Mouse (Mus musculus) midbrain, postnatal 0 days (tissue): ENCODE measurements around the gene Rtn4rl2. TPM values are rescaled to one million over a fixed set of nuclear protein-coding genes. Genes with fewer than 3 reads are reported as not detected.
A peak's percentile ranks its signal among the peaks of the same experiment; 100 is the strongest.

ENCODE experiments used
- ATAC-seq: fragments of 200-750 bp; cut with Nextera tagmentation; 2 replicates; pipeline ENCODE4 v1.8.0; 2017; ENCODE audit warnings: moderate number of reproducible peaks, mild to moderate bottlenecking, moderate TSS enrichment, moderate library complexity; ENCODE audit not compliant: low FRiP score
- DNase-seq: peaks from one replicate; pipeline ENCODE4 v3.0.0-alpha.2; 2015; ENCODE audit warnings: low spot score
- H3K27ac ChIP-seq: fragments of 300-500 bp; sonication (generic); 2 replicates; pipeline ENCODE4 v1.5.1; 2014; ENCODE audit warnings: low read depth, mild to moderate bottlenecking, low read length, mixed read lengths
- H3K27me3 ChIP-seq: fragments of 300-500 bp; sonication (generic); 2 replicates; pipeline ENCODE4 v1.6.1; 2014; ENCODE audit warnings: low read length, control low read depth, mixed read lengths; ENCODE audit not compliant: insufficient read depth
- H3K36me3 ChIP-seq: fragments of 300-500 bp; sonication (generic); 2 replicates; pipeline ENCODE4 v1.6.1; 2014; ENCODE audit warnings: low read length, control low read depth, mixed read lengths; ENCODE audit not compliant: insufficient read depth
- H3K4me1 ChIP-seq: fragments of 300-500 bp; sonication (generic); 2 replicates; pipeline ENCODE4 v1.6.1; 2014; ENCODE audit warnings: mild to moderate bottlenecking, control low read depth, antibody characterized with exemption, low read length, mixed read lengths; ENCODE audit not compliant: insufficient read depth
- H3K4me2 ChIP-seq: fragments of 300-500 bp; sonication (generic); 2 replicates; pipeline ENCODE4 v1.6.1; 2014; ENCODE audit warnings: low read depth, mild to moderate bottlenecking, low read length, mixed read lengths; ENCODE audit not compliant: poor library complexity, severe bottlenecking
- H3K4me3 ChIP-seq: fragments of 300-500 bp; sonication (generic); 2 replicates; pipeline ENCODE4 v1.5.1; 2014; ENCODE audit warnings: low read depth, mild to moderate bottlenecking, low read length, moderate library complexity
- H3K9ac ChIP-seq: fragments of 300-500 bp; sonication (generic); replicated peaks from 2 replicates; pipeline ENCODE4 v1.6.1; 2014; ENCODE audit warnings: mild to moderate bottlenecking, low read length, moderate library complexity, mixed read lengths; ENCODE audit not compliant: poor library complexity, severe bottlenecking
- H3K9me3 ChIP-seq: fragments of 300-500 bp; sonication (generic); 2 replicates; pipeline ENCODE4 v1.6.1; 2016; ENCODE audit warnings: low read length, control low read depth
- CTCF ChIP-seq: IDR thresholded peaks from 2 replicates; pipeline ENCODE4 v1.5.1; 2016; ENCODE audit warnings: antibody characterized with exemption, mild to moderate bottlenecking
- WGBS: fragments of 180-500 bp; shearing (Covaris S2); extraction: QIAGEN DNeasy Blood & Tissue Kit; methylation state at CpG from one replicate; pipeline ENCODE4 v1.1.7; 2014; 5-methylcytosine and 5-hydroxymethylcytosine counted together
- polyA plus RNA-seq: library from polyadenylated mRNA; unstranded; fragments of >200 nt; fragmentation: Nextera tagmentation; extraction: Ambion mirVana; gene quantifications from 2 replicates; pipeline ENCODE4 v1.2.1, GENCODE M21; 2015
- total RNA-seq: library from RNA; depleted of rRNA; stranded (reverse); fragments of >200 nt; gene quantifications from 2 replicates; pipeline ENCODE4 v1.2.3, GENCODE M21; 2014

Gene Rtn4rl2
- total and polyA plus RNA-seq, 2 experiments from 2014 or later = 6.5 to 11.4 TPM

GRCm38 (mm10) chr2:84870623-84871160, 15.8 kb downstream of the Rtn4rl2 start:
- Histone ChIP-seq H3K9ac (no peak overlapping the region), H3K4me1 (no peaks in the 10 kb centered on the region), H3K36me3 (no peaks in the 10 kb centered on the region), H3K4me2 (no peak overlapping the region), H3K27me3 (peaks cover 62% of the 10 kb centered on the region), H3K9me3 (no peaks in the 10 kb centered on the region), H3K27ac (no peak overlapping the region), H3K4me3 (no peak overlapping the region)
- 72% methylated on average over 4 of the region's 4 CpGs for WGBS
- TF ChIP-seq CTCF = peak; percentile 45
- ATAC-seq (no peak), DNase-seq (no peak)

GRCm38 (mm10) chr2:84868977-84869376, 17.5 kb downstream of the Rtn4rl2 start:
- H3K9me3 ChIP-seq = no peaks in the 10 kb centered on the region
- no peak overlapping the region for H3K4me3 ChIP-seq
- H3K9ac ChIP-seq = no peak overlapping the region
- no peak for TF ChIP-seq CTCF
- ATAC-seq (no peak), DNase-seq (no peak)
- no peaks in the 10 kb centered on the region for H3K36me3 ChIP-seq
- H3K27me3 ChIP-seq = peaks cover 57% of the 10 kb centered on the region
- no peaks in the 10 kb centered on the region for H3K4me1 ChIP-seq
- H3K27ac ChIP-seq = no peak overlapping the region
- H3K4me2 ChIP-seq = no peak overlapping the region
- 63% methylated on average over 2 of the region's 2 CpGs for whole genome bisulfite sequencing

GRCm38 (mm10) chr2:84868521-84868943, 18.0 kb downstream of the Rtn4rl2 start:
- Histone ChIP-seq H3K9ac (no peak overlapping the region), H3K4me2 (no peak overlapping the region), H3K4me3 (no peak overlapping the region), H3K4me1 (no peaks in the 10 kb centered on the region), H3K9me3 (no peaks in the 10 kb centered on the region), H3K27me3 (peaks cover 56% of the 10 kb centered on the region), H3K27ac (no peak overlapping the region), H3K36me3 (no peaks in the 10 kb centered on the region)
- peak; percentile 76 for TF ChIP-seq CTCF
- no peak for ATAC-seq
- DNase-seq = peak; percentile 73
- WGBS = 11% methylated on average over 5 of the region's 5 CpGs

GRCm38 (mm10) chr2:84865616-84866571, 20.6 kb downstream of the Rtn4rl2 start:
- DNase-seq (no peak), ATAC-seq (peak; percentile 53)
- peak; percentile 71 for TF ChIP-seq CTCF
- no peaks in the 10 kb centered on the region for H3K9me3 ChIP-seq
- 2% methylated on average over 47 of the region's 47 CpGs for WGBS
- H3K4me3 ChIP-seq = peak overlapping the region; percentile 30
- no peaks in the 10 kb centered on the region for H3K4me1 ChIP-seq
- peaks cover 33% of the 10 kb centered on the region for H3K27me3 ChIP-seq
- H3K4me2 ChIP-seq = peak overlapping the region; percentile 55
- H3K36me3 ChIP-seq = no peaks in the 10 kb centered on the region
- no peak overlapping the region for H3K27ac ChIP-seq
- H3K9ac ChIP-seq = 0 out of 2 replicates have a peak overlapping the region, but pooled peaks have one; percentile 45

- no peak for ATAC-seq
- WGBS = 89% methylated on average over 3 of the region's 3 CpGs
- Histone ChIP-seq H3K9ac (no peak overlapping the region), H3K27ac (no peak overlapping the region), H3K36me3 (no peaks in the 10 kb centered on the region), H3K9me3 (no peaks in the 10 kb centered on the region), H3K27me3 (peaks cover 11% of the 10 kb centered on the region; the same call in 1 of the 2 replicates), H3K4me2 (no peak overlapping the region), H3K4me3 (no peak overlapping the region), H3K4me1 (no peaks in the 10 kb centered on the region)
- no peak for TF ChIP-seq CTCF
- DNase-seq = no peak
Measured at GRCm38 (mm10) chr2:84862231-84862630, 24.3 kb downstream of the Rtn4rl2 start.

- DNase-seq (no peak), ATAC-seq (no peak)
- H3K9me3 ChIP-seq = no peaks in the 10 kb centered on the region
- H3K4me2 ChIP-seq = no peak overlapping the region
- WGBS = 91% methylated on average over 3 of the region's 3 CpGs
- H3K4me1 ChIP-seq = no peaks in the 10 kb centered on the region
- H3K36me3 ChIP-seq = no peaks in the 10 kb centered on the region
- no peak for TF ChIP-seq CTCF
- peaks cover 4% of the 10 kb centered on the region; the same call in 1 of the 2 replicates for H3K27me3 ChIP-seq
- no peak overlapping the region for H3K9ac ChIP-seq
- no peak overlapping the region for H3K27ac ChIP-seq
- H3K4me3 ChIP-seq = no peak overlapping the region
Measured at GRCm38 (mm10) chr2:84861430-84861829, 25.1 kb downstream of the Rtn4rl2 start.
